Mouse (Mus musculus): ENCODE results near the gene Sel1l3. TPM values are rescaled to one million over a fixed set of nuclear protein-coding genes. Genes with fewer than 3 reads are reported as not detected.

Sel1l3 gene
- polyA plus RNA-seq, 1 experiment, result 2.4 TPM

GRCm38 (mm10) chr5:53142587-53142986, 71.1 kb downstream of the Sel1l3 start:
- no peaks in the 10 kb centered on the region for H3K4me1 ChIP-seq (replicated peaks; ENCODE audit: control insufficient read depth, insufficient read depth, low read length)

GRCm38 (mm10) chr5:53140158-53140927, 73.4 kb downstream of the Sel1l3 start:
- 58% methylated on average over 8 of the region's 8 CpGs for WGBS
- Histone ChIP-seq H3K4me3 (ENCODE audit: control insufficient read depth, insufficient read depth, low read length) (no peak overlapping the region), H3K27ac (ENCODE audit: control insufficient read depth, insufficient read depth, low read length) (no peak overlapping the region), H3K27me3 (ENCODE audit: control insufficient read depth, insufficient read depth, low read length) (no peaks in the 10 kb centered on the region), H3K36me3 (ENCODE audit: control insufficient read depth, insufficient read depth, low read length) (no peaks in the 10 kb centered on the region), H3K4me1 (replicated peaks; ENCODE audit: control insufficient read depth, insufficient read depth, low read length) (no peaks in the 10 kb centered on the region)
- no peak for DNase-seq
- no peak for TF ChIP-seq POLR2A (IDR thresholded peaks at IDR 0.05; ENCODE audit: control insufficient read depth, extremely low read depth, insufficient read depth, low read length, poor library complexity)
- TF ChIP-seq CTCF (IDR thresholded peaks at IDR 0.05; ENCODE audit: borderline replicate concordance, control insufficient read depth, extremely low read depth, insufficient read depth, low read length, poor library complexity), result no peak

More at GRCm38 (mm10) chr5:53142587-53142986, 71.1 kb downstream of the Sel1l3 start:
- WGBS, result 85% methylated on average over 5 of the region's 5 CpGs
- H3K27me3 ChIP-seq (ENCODE audit: control insufficient read depth, insufficient read depth, low read length), result no peaks in the 10 kb centered on the region
- no peak overlapping the region for H3K27ac ChIP-seq (ENCODE audit: control insufficient read depth, insufficient read depth, low read length)
- DNase-seq, result no peak
- TF ChIP-seq CTCF (IDR thresholded peaks at IDR 0.05; ENCODE audit: borderline replicate concordance, control insufficient read depth, extremely low read depth, insufficient read depth, low read length, poor library complexity) (no peak), POLR2A (IDR thresholded peaks at IDR 0.05; ENCODE audit: control insufficient read depth, extremely low read depth, insufficient read depth, low read length, poor library complexity) (no peak)
- no peak overlapping the region for H3K4me3 ChIP-seq (ENCODE audit: control insufficient read depth, insufficient read depth, low read length)
- H3K36me3 ChIP-seq (ENCODE audit: control insufficient read depth, insufficient read depth, low read length), result no peaks in the 10 kb centered on the region

GRCm38 (mm10) chr5:53139566-53139965, 74.2 kb downstream of the Sel1l3 start:
- no peaks in the 10 kb centered on the region for H3K27me3 ChIP-seq (ENCODE audit: control insufficient read depth, insufficient read depth, low read length)
- no peaks in the 10 kb centered on the region for H3K4me1 ChIP-seq (replicated peaks; ENCODE audit: control insufficient read depth, insufficient read depth, low read length)
- no peaks in the 10 kb centered on the region for H3K36me3 ChIP-seq (ENCODE audit: control insufficient read depth, insufficient read depth, low read length)
- no peak for DNase-seq
- H3K27ac ChIP-seq (ENCODE audit: control insufficient read depth, insufficient read depth, low read length), result no peak overlapping the region
- H3K4me3 ChIP-seq (ENCODE audit: control insufficient read depth, insufficient read depth, low read length), result no peak overlapping the region
- 67% methylated on average over 11 of the region's 11 CpGs for WGBS
- TF ChIP-seq CTCF (IDR thresholded peaks at IDR 0.05; ENCODE audit: borderline replicate concordance, control insufficient read depth, extremely low read depth, insufficient read depth, low read length, poor library complexity), result no peak
- TF ChIP-seq POLR2A (IDR thresholded peaks at IDR 0.05; ENCODE audit: control insufficient read depth, extremely low read depth, insufficient read depth, low read length, poor library complexity), result no peak

- Histone ChIP-seq H3K4me1 (replicated peaks; ENCODE audit: control insufficient read depth, insufficient read depth, low read length) (no peaks in the 10 kb centered on the region), H3K36me3 (ENCODE audit: control insufficient read depth, insufficient read depth, low read length) (no peaks in the 10 kb centered on the region), H3K4me3 (ENCODE audit: control insufficient read depth, insufficient read depth, low read length) (no peak overlapping the region), H3K27ac (ENCODE audit: control insufficient read depth, insufficient read depth, low read length) (no peak overlapping the region), H3K27me3 (ENCODE audit: control insufficient read depth, insufficient read depth, low read length) (no peaks in the 10 kb centered on the region)
- TF ChIP-seq CTCF (IDR thresholded peaks at IDR 0.05; ENCODE audit: borderline replicate concordance, control insufficient read depth, extremely low read depth, insufficient read depth, low read length, poor library complexity), result no peak
- TF ChIP-seq POLR2A (IDR thresholded peaks at IDR 0.05; ENCODE audit: control insufficient read depth, extremely low read depth, insufficient read depth, low read length, poor library complexity), result no peak
- no peak for DNase-seq
- 86% methylated on average over 4 of the region's 4 CpGs for WGBS
Observed at GRCm38 (mm10) chr5:53139140-53139539, 74.6 kb downstream of the Sel1l3 start.

GRCm38 (mm10) chr5:53138025-53138424, 75.7 kb downstream of the Sel1l3 start:
- H3K4me3 ChIP-seq (ENCODE audit: control insufficient read depth, insufficient read depth, low read length), result no peak overlapping the region
- WGBS, result 93% methylated on average over 8 of the region's 8 CpGs
- DNase-seq, result no peak
- TF ChIP-seq CTCF (IDR thresholded peaks at IDR 0.05; ENCODE audit: borderline replicate concordance, control insufficient read depth, extremely low read depth, insufficient read depth, low read length, poor library complexity) (no peak), POLR2A (IDR thresholded peaks at IDR 0.05; ENCODE audit: control insufficient read depth, extremely low read depth, insufficient read depth, low read length, poor library complexity) (no peak)
- H3K27me3 ChIP-seq (ENCODE audit: control insufficient read depth, insufficient read depth, low read length), result no peaks in the 10 kb centered on the region
- H3K36me3 ChIP-seq (ENCODE audit: control insufficient read depth, insufficient read depth, low read length), result no peaks in the 10 kb centered on the region
- no peaks in the 10 kb centered on the region for H3K4me1 ChIP-seq (replicated peaks; ENCODE audit: control insufficient read depth, insufficient read depth, low read length)
- H3K27ac ChIP-seq (ENCODE audit: control insufficient read depth, insufficient read depth, low read length), result no peak overlapping the region

DNA sequence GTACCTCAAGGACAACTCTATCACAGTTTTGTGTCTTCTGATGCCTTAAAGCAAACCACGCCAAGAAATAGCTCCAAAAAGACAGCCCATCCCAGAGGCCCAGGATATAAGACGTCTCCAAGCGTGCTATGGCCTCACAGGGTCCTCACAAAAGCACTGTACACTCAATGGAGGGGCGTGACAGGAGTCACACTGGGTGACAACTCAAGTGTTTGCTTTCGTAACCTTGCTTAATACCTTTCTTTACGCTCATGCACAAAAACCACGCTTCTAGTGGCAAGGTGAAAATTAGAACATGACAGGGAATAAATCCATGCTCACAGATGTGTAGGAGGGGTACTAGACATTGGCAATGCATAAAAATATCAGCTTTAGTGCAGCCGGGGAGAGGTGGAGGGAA, 77.7 kb downstream of the Sel1l3 start:
- TF ChIP-seq POLR2A (IDR thresholded peaks at IDR 0.05; ENCODE audit: control insufficient read depth, extremely low read depth, insufficient read depth, low read length, poor library complexity) (no peak), CTCF (IDR thresholded peaks at IDR 0.05; ENCODE audit: borderline replicate concordance, control insufficient read depth, extremely low read depth, insufficient read depth, low read length, poor library complexity) (no peak)
- DNase-seq, result no peak
- Histone ChIP-seq H3K27ac (ENCODE audit: control insufficient read depth, insufficient read depth, low read length) (no peak overlapping the region), H3K36me3 (ENCODE audit: control insufficient read depth, insufficient read depth, low read length) (no peaks in the 10 kb centered on the region), H3K4me3 (ENCODE audit: control insufficient read depth, insufficient read depth, low read length) (no peak overlapping the region), H3K4me1 (replicated peaks; ENCODE audit: control insufficient read depth, insufficient read depth, low read length) (no peaks in the 10 kb centered on the region), H3K27me3 (ENCODE audit: control insufficient read depth, insufficient read depth, low read length) (no peaks in the 10 kb centered on the region)
- WGBS, result 92% methylated on average over 8 of the region's 8 CpGs

All from thymus, adult 2 months (tissue).